Mouse (Mus musculus): ENCODE data around the gene Grtp1.

DNA sequence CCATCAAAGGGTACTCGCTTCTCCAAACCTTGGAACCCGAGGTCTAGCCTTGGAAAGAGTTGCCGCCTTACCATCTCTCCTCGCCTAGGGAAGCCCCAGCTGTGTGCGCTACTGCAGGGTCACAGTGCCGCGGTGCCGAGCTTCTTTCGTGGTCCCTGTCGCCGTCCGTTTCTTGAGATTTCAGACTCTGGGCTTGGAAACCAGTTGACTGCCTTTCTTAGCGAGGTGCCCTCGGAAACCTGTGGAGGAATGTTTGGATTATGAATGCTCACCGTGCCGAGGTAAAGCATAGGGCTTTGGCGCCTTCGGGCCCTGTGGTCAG, 554 bp upstream of the Grtp1 start:
- no peak for TF ChIP-seq POLR2A (IDR thresholded peaks at IDR 0.05; ENCODE audit: insufficient read depth, low read length)
- TF ChIP-seq CTCF (IDR thresholded peaks at IDR 0.05; ENCODE audit: low read depth, low read length), result no peak
- TF ChIP-seq EP300 (IDR thresholded peaks at IDR 0.05; ENCODE audit: insufficient read depth, low read depth, low read length), result no peak

Data from ES-Bruce4 (cell line).